Mouse (Mus musculus): Measurements from ENCODE around the gene Imp3.
"Not testable (repeated sequence)": the region's sequence is repeated elsewhere in the genome, so short reads cannot be mapped to it uniquely, and the experiment has no call there.

The Imp3 gene

GRCm38 (mm10) chr9:56922746-56923145 is 14.5 kb upstream of the Imp3 start:
- no peak for DNase-seq (ENCODE audit: low spot score in 2 of 2)

- no peak for DNase-seq (ENCODE audit: low spot score in 2 of 2)
These were observed 13.2 kb upstream of the Imp3 start for GRCm38 (mm10) chr9:56923841-56924650.

- DNase-seq (ENCODE audit: low spot score in 2 of 2), result no peak
These were observed 12.6 kb upstream of the Imp3 start for GRCm38 (mm10) chr9:56924651-56925027.

GRCm38 (mm10) chr9:56925291-56926024 is 11.8 kb upstream of the Imp3 start:
- DNase-seq (ENCODE audit: low spot score in 2 of 2), result no peak

GRCm38 (mm10) chr9:56926025-56926360 is 11.3 kb upstream of the Imp3 start:
- no peak for DNase-seq (ENCODE audit: low spot score in 2 of 2)

- no peak for DNase-seq (ENCODE audit: low spot score in 2 of 2)
These were observed 10.9 kb upstream of the Imp3 start for GRCm38 (mm10) chr9:56926387-56926786.

GRCm38 (mm10) chr9:56927191-56928012 is 9.9 kb upstream of the Imp3 start:
- no peak for DNase-seq (ENCODE audit: low spot score in 2 of 2)

GRCm38 (mm10) chr9:56928041-56928811 is 9.0 kb upstream of the Imp3 start, which contains the start of gene Snx33:
Gene Snx33 (minus strand): TSS chr9:56928371.
- DNase-seq (ENCODE audit: low spot score in 2 of 2), result peak; percentile 68 to 84

- DNase-seq (ENCODE audit: low spot score in 2 of 2), result no peak
These were observed 7.8 kb upstream of the Imp3 start for GRCm38 (mm10) chr9:56929496-56929895.

GRCm38 (mm10) chr9:56930556-56930955 is 6.7 kb upstream of the Imp3 start:
- DNase-seq (ENCODE audit: low spot score in 2 of 2), result no peak

GRCm38 (mm10) chr9:56936861-56937222 is 433 bp upstream of the Imp3 start:
- DNase-seq (ENCODE audit: low spot score in 2 of 2), result no peak

- no peak for DNase-seq (ENCODE audit: low spot score in 2 of 2)
These were observed 1.1 kb downstream of the Imp3 start for GRCm38 (mm10) chr9:56938374-56938773.

- DNase-seq (ENCODE audit: low spot score in 2 of 2), result not testable (repeated sequence)
These were observed 10.2 kb downstream of the Imp3 start for GRCm38 (mm10) chr9:56947481-56947880.

GRCm38 (mm10) chr9:56948699-56949098 is 11.4 kb downstream of the Imp3 start:
- DNase-seq (ENCODE audit: low spot score in 2 of 2), result not testable (repeated sequence)

GRCm38 (mm10) chr9:56949767-56950166 is 12.5 kb downstream of the Imp3 start:
- no peak for DNase-seq (ENCODE audit: low spot score in 2 of 2)

GRCm38 (mm10) chr9:56950414-56951400 is 13.4 kb downstream of the Imp3 start, which contains the start of gene Snupn:
Gene Snupn (plus strand): TSS chr9:56950878.
- DNase-seq (ENCODE audit: low spot score in 2 of 2), result peak; percentile 84 to 92

GRCm38 (mm10) chr9:56953562-56953961 is 16.3 kb downstream of the Imp3 start:
- no peak for DNase-seq (ENCODE audit: low spot score in 2 of 2)

- no peak for DNase-seq (ENCODE audit: low spot score in 2 of 2)
These were observed 19.8 kb downstream of the Imp3 start for GRCm38 (mm10) chr9:56956966-56957675.

- no peak for DNase-seq (ENCODE audit: low spot score in 2 of 2)
These were observed 21.4 kb downstream of the Imp3 start for GRCm38 (mm10) chr9:56958689-56959088.

GRCm38 (mm10) chr9:56961591-56961990 is 24.3 kb downstream of the Imp3 start:
- no peak for DNase-seq (ENCODE audit: low spot score in 2 of 2)

Data from frontal cortex, postnatal 25 days (tissue).